Mouse (Mus musculus): ENCODE data around the gene Terb2. TPM values are rescaled to one million over a fixed set of nuclear protein-coding genes. Genes with fewer than 3 reads are reported as not detected.

Gene Terb2
- polyA plus RNA-seq, 2 experiments, result not detected

GRCm38 (mm10) chr2:122218234-122218633 lies 32.2 kb downstream of the Terb2 start:
- Histone ChIP-seq H3K4me2 (replicated peaks; ENCODE audit: low read depth, low read length, severe bottlenecking) (no peak overlapping the region), H3K27me3 (ENCODE audit: control insufficient read depth, insufficient read depth, low read length) (no peaks in the 10 kb centered on the region), H3K4me1 (ENCODE audit: control insufficient read depth, insufficient read depth, low read length) (no peaks in the 10 kb centered on the region), H3K4me3 (replicated peaks; ENCODE audit: low read length) (no peak overlapping the region), H3K9me3 (ENCODE audit: control insufficient read depth, low read length) (no peaks in the 10 kb centered on the region), H3K9ac (ENCODE audit: low read depth, low read length, severe bottlenecking) (no peak overlapping the region), H3K36me3 (ENCODE audit: control insufficient read depth, insufficient read depth, low read length) (no peaks in the 10 kb centered on the region), H3K27ac (replicated peaks; ENCODE audit: low read depth, low read length) (no peak overlapping the region)
- TF ChIP-seq POLR2A (IDR thresholded peaks at IDR 0.05; ENCODE audit: borderline replicate concordance, extremely low read depth, insufficient read depth, insufficient read length), result no peak
- no peak for ATAC-seq (ENCODE audit: low FRiP score, low read depth)
- 83% methylated on average over 2 of the region's 2 CpGs for WGBS
- DNase-seq (ENCODE audit: low spot score), result no peak

- H3K27ac ChIP-seq (replicated peaks; ENCODE audit: low read depth, low read length), result no peak overlapping the region
- no peaks in the 10 kb centered on the region for H3K36me3 ChIP-seq (ENCODE audit: control insufficient read depth, insufficient read depth, low read length)
- H3K4me2 ChIP-seq (replicated peaks; ENCODE audit: low read depth, low read length, severe bottlenecking), result no peak overlapping the region
- no peak overlapping the region for H3K4me3 ChIP-seq (replicated peaks; ENCODE audit: low read length)
- no peaks in the 10 kb centered on the region for H3K4me1 ChIP-seq (ENCODE audit: control insufficient read depth, insufficient read depth, low read length)
- no peak for TF ChIP-seq POLR2A (IDR thresholded peaks at IDR 0.05; ENCODE audit: borderline replicate concordance, extremely low read depth, insufficient read depth, insufficient read length)
- ATAC-seq (ENCODE audit: low FRiP score, low read depth) (no peak), DNase-seq (ENCODE audit: low spot score) (no peak)
- 61% methylated on average over 4 of the region's 4 CpGs for WGBS
- no peak overlapping the region for H3K9ac ChIP-seq (ENCODE audit: low read depth, low read length, severe bottlenecking)
- H3K27me3 ChIP-seq (ENCODE audit: control insufficient read depth, insufficient read depth, low read length), result no peaks in the 10 kb centered on the region
- H3K9me3 ChIP-seq (ENCODE audit: control insufficient read depth, low read length), result no peaks in the 10 kb centered on the region
Measured at GRCm38 (mm10) chr2:122221378-122221777, 35.3 kb downstream of the Terb2 start.

- H3K9me3 ChIP-seq (ENCODE audit: control insufficient read depth, low read length), result no peaks in the 10 kb centered on the region
- no peak overlapping the region for H3K4me3 ChIP-seq (replicated peaks; ENCODE audit: low read length)
- no peak overlapping the region for H3K9ac ChIP-seq (ENCODE audit: low read depth, low read length, severe bottlenecking)
- H3K27ac ChIP-seq (replicated peaks; ENCODE audit: low read depth, low read length), result no peak overlapping the region
- DNase-seq (ENCODE audit: low spot score) (no peak), ATAC-seq (ENCODE audit: low FRiP score, low read depth) (no peak)
- TF ChIP-seq POLR2A (IDR thresholded peaks at IDR 0.05; ENCODE audit: borderline replicate concordance, extremely low read depth, insufficient read depth, insufficient read length), result no peak
- no peaks in the 10 kb centered on the region for H3K4me1 ChIP-seq (ENCODE audit: control insufficient read depth, insufficient read depth, low read length)
- no peak overlapping the region for H3K4me2 ChIP-seq (replicated peaks; ENCODE audit: low read depth, low read length, severe bottlenecking)
- no peaks in the 10 kb centered on the region for H3K27me3 ChIP-seq (ENCODE audit: control insufficient read depth, insufficient read depth, low read length)
- no peaks in the 10 kb centered on the region for H3K36me3 ChIP-seq (ENCODE audit: control insufficient read depth, insufficient read depth, low read length)
- WGBS, result 20% methylated on average over 5 of the region's 5 CpGs
Measured at GRCm38 (mm10) chr2:122221798-122222197, 35.7 kb downstream of the Terb2 start.

GRCm38 (mm10) chr2:122222272-122222671 lies 36.2 kb downstream of the Terb2 start:
- Histone ChIP-seq H3K36me3 (ENCODE audit: control insufficient read depth, insufficient read depth, low read length) (no peaks in the 10 kb centered on the region), H3K27ac (replicated peaks; ENCODE audit: low read depth, low read length) (no peak overlapping the region), H3K4me2 (replicated peaks; ENCODE audit: low read depth, low read length, severe bottlenecking) (no peak overlapping the region), H3K4me3 (replicated peaks; ENCODE audit: low read length) (no peak overlapping the region), H3K4me1 (ENCODE audit: control insufficient read depth, insufficient read depth, low read length) (no peaks in the 10 kb centered on the region), H3K9me3 (ENCODE audit: control insufficient read depth, low read length) (no peaks in the 10 kb centered on the region), H3K27me3 (ENCODE audit: control insufficient read depth, insufficient read depth, low read length) (no peaks in the 10 kb centered on the region), H3K9ac (ENCODE audit: low read depth, low read length, severe bottlenecking) (no peak overlapping the region)
- no peak for TF ChIP-seq POLR2A (IDR thresholded peaks at IDR 0.05; ENCODE audit: borderline replicate concordance, extremely low read depth, insufficient read depth, insufficient read length)
- WGBS, result 81% methylated on average over 5 of the region's 5 CpGs
- DNase-seq (ENCODE audit: low spot score) (no peak), ATAC-seq (ENCODE audit: low FRiP score, low read depth) (no peak)

- H3K27ac ChIP-seq (replicated peaks; ENCODE audit: low read depth, low read length), result no peak overlapping the region
- H3K9me3 ChIP-seq (ENCODE audit: control insufficient read depth, low read length), result no peaks in the 10 kb centered on the region
- no peak for TF ChIP-seq POLR2A (IDR thresholded peaks at IDR 0.05; ENCODE audit: borderline replicate concordance, extremely low read depth, insufficient read depth, insufficient read length)
- no peak overlapping the region for H3K4me3 ChIP-seq (replicated peaks; ENCODE audit: low read length)
- H3K4me1 ChIP-seq (ENCODE audit: control insufficient read depth, insufficient read depth, low read length), result no peaks in the 10 kb centered on the region
- ATAC-seq (ENCODE audit: low FRiP score, low read depth), result no peak
- no peak for DNase-seq (ENCODE audit: low spot score)
- H3K4me2 ChIP-seq (replicated peaks; ENCODE audit: low read depth, low read length, severe bottlenecking), result no peak overlapping the region
- no peak overlapping the region for H3K9ac ChIP-seq (ENCODE audit: low read depth, low read length, severe bottlenecking)
- no peaks in the 10 kb centered on the region for H3K36me3 ChIP-seq (ENCODE audit: control insufficient read depth, insufficient read depth, low read length)
- H3K27me3 ChIP-seq (ENCODE audit: control insufficient read depth, insufficient read depth, low read length), result no peaks in the 10 kb centered on the region
Measured at GRCm38 (mm10) chr2:122223654-122224053, 37.6 kb downstream of the Terb2 start.

- Histone ChIP-seq H3K27ac (replicated peaks; ENCODE audit: low read depth, low read length) (no peak overlapping the region), H3K9me3 (ENCODE audit: control insufficient read depth, low read length) (no peaks in the 10 kb centered on the region), H3K9ac (ENCODE audit: low read depth, low read length, severe bottlenecking) (no peak overlapping the region), H3K27me3 (ENCODE audit: control insufficient read depth, insufficient read depth, low read length) (no peaks in the 10 kb centered on the region), H3K4me2 (replicated peaks; ENCODE audit: low read depth, low read length, severe bottlenecking) (no peak overlapping the region), H3K4me3 (replicated peaks; ENCODE audit: low read length) (no peak overlapping the region), H3K36me3 (ENCODE audit: control insufficient read depth, insufficient read depth, low read length) (no peaks in the 10 kb centered on the region), H3K4me1 (ENCODE audit: control insufficient read depth, insufficient read depth, low read length) (no peaks in the 10 kb centered on the region; the same call in 1 of the 2 replicates)
- no peak for TF ChIP-seq POLR2A (IDR thresholded peaks at IDR 0.05; ENCODE audit: borderline replicate concordance, extremely low read depth, insufficient read depth, insufficient read length)
- ATAC-seq (ENCODE audit: low FRiP score, low read depth) (no peak), DNase-seq (ENCODE audit: low spot score) (no peak)
- 71% methylated on average over 6 of the region's 6 CpGs for WGBS
Measured at GRCm38 (mm10) chr2:122230395-122230794, 44.3 kb downstream of the Terb2 start.

Data from limb, embryonic 14.5 days (tissue).